27 mouse cellular contexts compared by ENCODE assay signal in genomic region chr3:101842372-101843094, GRCm38 (mm10). TPM values are rescaled to one million over a fixed set of nuclear protein-coding genes. Genes with fewer than 3 reads are reported as not detected.
DNase-seq lines count a peak whose midpoint lies in the region; ATAC-seq and TF ChIP-seq lines count a peak whose summit lies in the region.
"Had no signal": no experiment of that assay in that cellular context is flagged by ENCODE, and none has a peak within 500 bp of the region (broad histone marks: within the 10 kb centered on the region; RNA-seq: fewer than 3 reads in every experiment).

No protein-coding gene starts in this region.

- H3K9me3 ChIP-seq in forebrain, postnatal 0 days (ENCODE audit: low read length) = no peaks in the 10 kb centered on the region
- no peaks in the 10 kb centered on the region for H3K9me3 ChIP-seq in forebrain, embryonic 12.5 days
- H3K9me3 ChIP-seq in hindbrain, embryonic 10.5 days = no peaks in the 10 kb centered on the region
- no peaks in the 10 kb centered on the region for H3K9me3 ChIP-seq in hindbrain, embryonic 12.5 days (replicated peaks)
- H3K9me3 ChIP-seq in heart, embryonic 12.5 days (replicated peaks) = no peaks in the 10 kb centered on the region
- H3K9me3 ChIP-seq: forebrain, embryonic 13.5 days; heart, embryonic 13.5 days; kidney, embryonic 15.5 days; limb, embryonic 15.5 days had no signal

- no peak for TF ChIP-seq CTCF in forebrain, postnatal 0 days (IDR thresholded peaks at IDR 0.05; ENCODE audit: low read depth)

- no peak for DNase-seq in forebrain, postnatal 0 days
- peak; percentile 34 for DNase-seq in hindbrain, embryonic 10.5 days (ENCODE audit: low spot score)
- DNase-seq in mesoderm, embryonic 11.5 days (ENCODE audit: low read depth, low spot score) = peak; percentile 37
- DNase-seq in left cerebral cortex, postnatal 4 days = no peak
- DNase-seq: adrenal gland, adult 8-10 months; cerebellum, adult 2 months; cerebellum, postnatal 25 days; gastrocnemius, postnatal 25 days; heart, adult 18-20 months; heart, postnatal 14 days; kidney, adult 11 months; kidney, postnatal 36 days; lung, embryonic 14.5 days; lung, postnatal 36 days; right cerebral cortex, postnatal 14 days; spleen, adult 18-20 months had no signal

- no peak overlapping the region for H3K4me2 ChIP-seq in forebrain, postnatal 0 days (ENCODE audit: low read depth)
- H3K4me2 ChIP-seq in forebrain, embryonic 12.5 days = no peak overlapping the region
- no peak overlapping the region for H3K4me2 ChIP-seq in hindbrain, embryonic 12.5 days (replicated peaks)
- H3K4me2 ChIP-seq in heart, embryonic 12.5 days = no peak overlapping the region
- H3K4me2 ChIP-seq: forebrain, embryonic 13.5 days; heart, embryonic 13.5 days; kidney, embryonic 15.5 days; limb, embryonic 15.5 days; lung, embryonic 14.5 days had no signal

- H3K27me3 ChIP-seq in forebrain, postnatal 0 days (ENCODE audit: insufficient read depth, low read length) = no peaks in the 10 kb centered on the region
- H3K27me3 ChIP-seq in forebrain, embryonic 12.5 days = no peaks in the 10 kb centered on the region
- H3K27me3 ChIP-seq in hindbrain, embryonic 10.5 days (ENCODE audit: insufficient read depth, poor library complexity, severe bottlenecking) = no peaks in the 10 kb centered on the region
- no peaks in the 10 kb centered on the region for H3K27me3 ChIP-seq in hindbrain, embryonic 12.5 days
- H3K27me3 ChIP-seq in heart, embryonic 12.5 days (replicated peaks) = no peaks in the 10 kb centered on the region
- H3K27me3 ChIP-seq: forebrain, embryonic 13.5 days; heart, embryonic 13.5 days; kidney, embryonic 15.5 days; limb, embryonic 15.5 days had no signal

- 61% methylated on average over 7 of the region's 7 CpGs for WGBS in forebrain, postnatal 0 days
- WGBS in forebrain, embryonic 12.5 days = 71% methylated on average over 7 of the region's 7 CpGs
- 73% methylated on average over 7 of the region's 7 CpGs for WGBS in hindbrain, embryonic 10.5 days
- WGBS in hindbrain, embryonic 12.5 days = 53% methylated on average over 7 of the region's 7 CpGs
- WGBS in heart, embryonic 12.5 days = 79% methylated on average over 7 of the region's 7 CpGs

- H3K4me3 ChIP-seq in forebrain, postnatal 0 days (ENCODE audit: low read depth, low read length) = no peak overlapping the region
- no peak overlapping the region for H3K4me3 ChIP-seq in forebrain, embryonic 12.5 days (replicated peaks)
- no peak overlapping the region for H3K4me3 ChIP-seq in hindbrain, embryonic 10.5 days
- no peak overlapping the region for H3K4me3 ChIP-seq in hindbrain, embryonic 12.5 days
- no peak overlapping the region for H3K4me3 ChIP-seq in heart, embryonic 12.5 days
- H3K4me3 ChIP-seq: forebrain, embryonic 13.5 days; heart, embryonic 13.5 days; kidney, embryonic 15.5 days; limb, embryonic 15.5 days; megakaryocyte, embryonic 14.5 days had no signal

- intact Hi-C loops in left cerebral cortex, postnatal 4 days (cut with DNase I) = no loop called here

- H3K36me3 ChIP-seq in forebrain, postnatal 0 days (ENCODE audit: insufficient read depth) = no peaks in the 10 kb centered on the region
- no peaks in the 10 kb centered on the region for H3K36me3 ChIP-seq in forebrain, embryonic 12.5 days (replicated peaks)
- H3K36me3 ChIP-seq in hindbrain, embryonic 10.5 days = no peaks in the 10 kb centered on the region
- no peaks in the 10 kb centered on the region for H3K36me3 ChIP-seq in hindbrain, embryonic 12.5 days
- H3K36me3 ChIP-seq in heart, embryonic 12.5 days = no peaks in the 10 kb centered on the region
- H3K36me3 ChIP-seq: heart, embryonic 13.5 days; kidney, embryonic 15.5 days; limb, embryonic 15.5 days had no signal

- ATAC-seq in forebrain, postnatal 0 days = peak; percentile 54; the same call in 1 of the 2 replicates
- ATAC-seq in forebrain, embryonic 12.5 days (ENCODE audit: low FRiP score) = no peak
- peak; percentile 85 for ATAC-seq in hindbrain, embryonic 12.5 days (ENCODE audit: low FRiP score)
- ATAC-seq in heart, embryonic 12.5 days (ENCODE audit: insufficient number of reproducible peaks, low FRiP score) = no peak
- ATAC-seq: forebrain, embryonic 13.5 days had no signal

- no peaks in the 10 kb centered on the region for H3K4me1 ChIP-seq in forebrain, postnatal 0 days (ENCODE audit: insufficient read depth)
- H3K4me1 ChIP-seq in forebrain, embryonic 12.5 days = no peaks in the 10 kb centered on the region
- peaks cover 17% of the 10 kb centered on the region for H3K4me1 ChIP-seq in hindbrain, embryonic 10.5 days (replicated peaks)
- peaks cover 11% of the 10 kb centered on the region for H3K4me1 ChIP-seq in hindbrain, embryonic 12.5 days
- H3K4me1 ChIP-seq in heart, embryonic 12.5 days (replicated peaks) = no peaks in the 10 kb centered on the region
- H3K4me1 ChIP-seq: forebrain, embryonic 13.5 days; heart, embryonic 13.5 days; limb, embryonic 15.5 days had no signal

- H3K9ac ChIP-seq in forebrain, postnatal 0 days = no peak overlapping the region
- H3K9ac ChIP-seq in forebrain, embryonic 12.5 days = no peak overlapping the region
- H3K9ac ChIP-seq in hindbrain, embryonic 12.5 days = no peak overlapping the region
- H3K9ac ChIP-seq in heart, embryonic 12.5 days = no peak overlapping the region
- H3K9ac ChIP-seq: forebrain, embryonic 13.5 days; heart, embryonic 13.5 days; kidney, embryonic 15.5 days; limb, embryonic 15.5 days; liver, embryonic 14.5 days; lung, embryonic 14.5 days had no signal

- no peak overlapping the region for H3K27ac ChIP-seq in forebrain, postnatal 0 days (ENCODE audit: low read depth, low read length)
- no peak overlapping the region for H3K27ac ChIP-seq in forebrain, embryonic 12.5 days
- peak overlapping the region; percentile 64; the same call in 1 of the 2 replicates for H3K27ac ChIP-seq in hindbrain, embryonic 10.5 days
- H3K27ac ChIP-seq in hindbrain, embryonic 12.5 days = peak overlapping the region; percentile 5; the same call in 1 of the 2 replicates
- no peak overlapping the region for H3K27ac ChIP-seq in heart, embryonic 12.5 days (ENCODE audit: poor library complexity, severe bottlenecking)
- H3K27ac ChIP-seq: forebrain, embryonic 13.5 days; heart, embryonic 13.5 days; kidney, embryonic 15.5 days; limb, embryonic 15.5 days; liver, embryonic 14.5 days had no signal

RNA-seq across cellular contexts. Expression of gene Mab21l3, which starts 6.2 kb away (rescaled TPM):
- 0.15 TPM in 1 of 2 replicates, not detected in the other for total RNA-seq in forebrain, postnatal 0 days (2014; rRNA removed)
- 0.07 and 0.09 TPM in 2 replicates for polyA plus RNA-seq in forebrain, postnatal 0 days (2015; fragmentation: Nextera tagmentation; extraction: Ambion mirVana)
- 0.66 and 0.78 TPM in 2 replicates for polyA plus RNA-seq in forebrain, embryonic 12.5 days (2016; fragmentation: Nextera tagmentation; extraction: Ambion mirVana)
- polyA plus RNA-seq in hindbrain, embryonic 10.5 days (2016; fragmentation: Nextera tagmentation; extraction: Ambion mirVana) = 0.47 TPM in 2 replicates
- polyA plus RNA-seq in hindbrain, embryonic 12.5 days (2016; fragmentation: Nextera tagmentation; extraction: Ambion mirVana) = 0.71 and 0.72 TPM in 2 replicates
- 0.32 and 0.62 TPM in 2 replicates for polyA plus RNA-seq in heart, embryonic 12.5 days (2016; fragmentation: Nextera tagmentation; extraction: Ambion mirVana)
- under 1 TPM; 0.16 to 0.28 TPM for total RNA-seq in left cerebral cortex, postnatal 4 days (2021)
- total RNA-seq: gastrocnemius, postnatal 25 days; heart, postnatal 14 days; MEL; neutrophil, adult 5-6 weeks had no signal

Comparison
In these comparisons a context has a peak if more than half of its experiments do, and no peak if none do; other contexts are left out.
1. ATAC-seq: peak in forebrain, postnatal 0 days (single experiment) and hindbrain, embryonic 12.5 days (single experiment); none in forebrain, embryonic 12.5 days (single experiment) and heart, embryonic 12.5 days (single experiment).
2. DNase-seq: peak in hindbrain, embryonic 10.5 days (single experiment) and mesoderm, embryonic 11.5 days (single experiment); none in forebrain, postnatal 0 days (single experiment) and left cerebral cortex, postnatal 4 days (single experiment).
3. H3K27ac ChIP-seq: peak in hindbrain, embryonic 10.5 days (single experiment) and hindbrain, embryonic 12.5 days (single experiment); none in forebrain, postnatal 0 days (single experiment), forebrain, embryonic 12.5 days (single experiment) and heart, embryonic 12.5 days (single experiment).